7 mouse cellular contexts compared by ENCODE assay signal in genomic region chr13:110368556-110369040, GRCm38 (mm10). TPM values are rescaled to one million over a fixed set of nuclear protein-coding genes. Genes with fewer than 3 reads are reported as not detected.
DNase-seq lines count a peak whose midpoint lies in the region; ATAC-seq and TF ChIP-seq lines count a peak whose summit lies in the region.
"Not testable (repeated sequence)": the region's sequence is repeated elsewhere in the genome, so short reads cannot be mapped to it uniquely, and the experiment has no call there.

No protein-coding gene starts in this region.

- H3K4me3 ChIP-seq in cortical plate, adult 2 months (ENCODE audit: insufficient read depth, low read length): not testable (repeated sequence)

- DNase-seq in kidney, adult 9 months: peak; percentile 76
- peak; percentile 18 for DNase-seq in left cerebral cortex, postnatal 4 days
- DNase-seq in spleen, adult 18-20 months: peak; percentile 25 to 57

- intact Hi-C loops in left cerebral cortex, postnatal 4 days (cut with DNase I): loop anchor here (2.0 kb wide), 2 partner anchors 306 to 444 kb away; no protein-coding TSS in a partner anchor

- peak; percentile 100 for TF ChIP-seq CTCF in cortical plate, adult 2 months (IDR thresholded peaks at IDR 0.05; ENCODE audit: extremely low read depth, insufficient read depth, low read length)

- peak; percentile 85 for ATAC-seq in activated CD4-positive, CD25-positive, alpha-beta regulatory T cell, adult 4 months
- peak; percentile 93 for ATAC-seq in granulocyte monocyte progenitor cell, adult 5-6 weeks (replicated peaks; ENCODE audit: poor library complexity, severe bottlenecking)
- peak; percentile 93 for ATAC-seq in monocyte, adult 5-6 weeks (replicated peaks; ENCODE audit: insufficient number of reproducible peaks, low FRiP score, low TSS enrichment, poor library complexity, severe bottlenecking)

- not testable (repeated sequence) for H3K4me1 ChIP-seq in cortical plate, adult 2 months (ENCODE audit: control insufficient read depth, insufficient read depth, low read length)

- TF ChIP-seq POLR2A in cortical plate, adult 2 months (IDR thresholded peaks at IDR 0.05; ENCODE audit: extremely low read depth, insufficient read depth, low read length): not testable (repeated sequence)

- not testable (repeated sequence) for H3K27ac ChIP-seq in cortical plate, adult 2 months (ENCODE audit: insufficient read depth, low read length)

RNA-seq across cellular contexts. Expression of gene Gapt, which starts 11.6 kb away (rescaled TPM):
- under 1 TPM in 1 of 2 experiments, not detected in 1; 0.23 TPM for polyA plus RNA-seq in activated CD4-positive, CD25-positive, alpha-beta regulatory T cell, adult 4 months (2017; shearing (Covaris generic))
- polyA plus RNA-seq in cortical plate, adult 2 months (2012; rRNA removed): 0.04 TPM in 1 of 2 replicates, not detected in the other
- 26.9 and 27.4 TPM in 2 replicates for total RNA-seq in granulocyte monocyte progenitor cell, adult 5-6 weeks (2014; fragmentation: Nextera tagmentation)
- total RNA-seq in granulocyte monocyte progenitor cell, adult 5-6 weeks (2017): 3.9 and 8.3 TPM in 2 replicates
- total RNA-seq in left cerebral cortex, postnatal 4 days (2021): not detected
- 4.9 to 12.7 TPM (median 12.1 TPM) in 3 replicates for total RNA-seq in monocyte, adult 5-6 weeks (2017)

RNA-seq across cellular contexts. Expression of gene Plk2, which starts 26.2 kb away (rescaled TPM):
- 1 to 10 TPM; 2.0 to 2.4 TPM for polyA plus RNA-seq in activated CD4-positive, CD25-positive, alpha-beta regulatory T cell, adult 4 months (2017; shearing (Covaris generic))
- polyA plus RNA-seq in cortical plate, adult 2 months (2012; rRNA removed): 108 and 110 TPM in 2 replicates
- total RNA-seq in granulocyte monocyte progenitor cell, adult 5-6 weeks (2014; fragmentation: Nextera tagmentation): not detected in 2 replicates
- 2.3 and 5.2 TPM in 2 replicates for total RNA-seq in granulocyte monocyte progenitor cell, adult 5-6 weeks (2017)
- 100 to 1,000 TPM; 273 to 293 TPM for total RNA-seq in left cerebral cortex, postnatal 4 days (2021)
- total RNA-seq in monocyte, adult 5-6 weeks (2017): 76.3 to 137 TPM (median 92.8 TPM) in 3 replicates

Comparison
In these comparisons a context has a peak if more than half of its experiments do, and no peak if none do; other contexts are left out.
1. DNase-seq: peak in every context shown above with its lines; median percentile 76 in kidney, adult 9 months; 41 in spleen, adult 18-20 months; 18 in left cerebral cortex, postnatal 4 days.
2. RNA of gene Plk2, which starts 26.2 kb away (total RNA-seq): 273 to 293 TPM in left cerebral cortex, postnatal 4 days and 76.3 to 137 TPM in monocyte, adult 5-6 weeks; 2.3 to 5.2 TPM in granulocyte monocyte progenitor cell, adult 5-6 weeks; every median in the first group is over 10 times any median in the second.
3. Peak in every context shown above with its lines, with median percentiles within 50 percentile points of each other: ATAC-seq.